Mouse (Mus musculus) midbrain, postnatal 0 days (tissue): ENCODE measurements around the gene Gpc6. TPM values are rescaled to one million over a fixed set of nuclear protein-coding genes. Genes with fewer than 3 reads are reported as not detected.

Experiments
- ATAC-seq: fragments of 200-750 bp; cut with Nextera tagmentation; 2 replicates; pipeline ENCODE4 v1.8.0; 2017; ENCODE audit warnings: moderate number of reproducible peaks, mild to moderate bottlenecking, moderate TSS enrichment, moderate library complexity; ENCODE audit not compliant: low FRiP score
- DNase-seq: peaks from one replicate; pipeline ENCODE4 v3.0.0-alpha.2; 2015; ENCODE audit warnings: low spot score
- H3K27ac ChIP-seq: fragments of 300-500 bp; sonication (generic); 2 replicates; pipeline ENCODE4 v1.5.1; 2014; ENCODE audit warnings: low read depth, mild to moderate bottlenecking, low read length, mixed read lengths
- H3K27me3 ChIP-seq: fragments of 300-500 bp; sonication (generic); 2 replicates; pipeline ENCODE4 v1.6.1; 2014; ENCODE audit warnings: low read length, control low read depth, mixed read lengths; ENCODE audit not compliant: insufficient read depth
- H3K36me3 ChIP-seq: fragments of 300-500 bp; sonication (generic); 2 replicates; pipeline ENCODE4 v1.6.1; 2014; ENCODE audit warnings: low read length, control low read depth, mixed read lengths; ENCODE audit not compliant: insufficient read depth
- H3K4me1 ChIP-seq: fragments of 300-500 bp; sonication (generic); 2 replicates; pipeline ENCODE4 v1.6.1; 2014; ENCODE audit warnings: mild to moderate bottlenecking, control low read depth, antibody characterized with exemption, low read length, mixed read lengths; ENCODE audit not compliant: insufficient read depth
- H3K4me2 ChIP-seq: fragments of 300-500 bp; sonication (generic); 2 replicates; pipeline ENCODE4 v1.6.1; 2014; ENCODE audit warnings: low read depth, mild to moderate bottlenecking, low read length, mixed read lengths; ENCODE audit not compliant: poor library complexity, severe bottlenecking
- H3K4me3 ChIP-seq: fragments of 300-500 bp; sonication (generic); 2 replicates; pipeline ENCODE4 v1.5.1; 2014; ENCODE audit warnings: low read depth, mild to moderate bottlenecking, low read length, moderate library complexity
- H3K9ac ChIP-seq: fragments of 300-500 bp; sonication (generic); replicated peaks from 2 replicates; pipeline ENCODE4 v1.6.1; 2014; ENCODE audit warnings: mild to moderate bottlenecking, low read length, moderate library complexity, mixed read lengths; ENCODE audit not compliant: poor library complexity, severe bottlenecking
- H3K9me3 ChIP-seq: fragments of 300-500 bp; sonication (generic); 2 replicates; pipeline ENCODE4 v1.6.1; 2016; ENCODE audit warnings: low read length, control low read depth
- CTCF ChIP-seq: IDR thresholded peaks from 2 replicates; pipeline ENCODE4 v1.5.1; 2016; ENCODE audit warnings: antibody characterized with exemption, mild to moderate bottlenecking
- WGBS: fragments of 180-500 bp; shearing (Covaris S2); extraction: QIAGEN DNeasy Blood & Tissue Kit; methylation state at CpG from one replicate; pipeline ENCODE4 v1.1.7; 2014; 5-methylcytosine and 5-hydroxymethylcytosine counted together
- polyA plus RNA-seq: library from polyadenylated mRNA; unstranded; fragments of >200 nt; fragmentation: Nextera tagmentation; extraction: Ambion mirVana; gene quantifications from 2 replicates; pipeline ENCODE4 v1.2.1, GENCODE M21; 2015
- total RNA-seq: library from RNA; depleted of rRNA; stranded (reverse); fragments of >200 nt; gene quantifications from 2 replicates; pipeline ENCODE4 v1.2.3, GENCODE M21; 2014

Gene Gpc6
- total and polyA plus RNA-seq, 2 experiments from 2014 or later, result 19.3 to 20.3 TPM

DNA sequence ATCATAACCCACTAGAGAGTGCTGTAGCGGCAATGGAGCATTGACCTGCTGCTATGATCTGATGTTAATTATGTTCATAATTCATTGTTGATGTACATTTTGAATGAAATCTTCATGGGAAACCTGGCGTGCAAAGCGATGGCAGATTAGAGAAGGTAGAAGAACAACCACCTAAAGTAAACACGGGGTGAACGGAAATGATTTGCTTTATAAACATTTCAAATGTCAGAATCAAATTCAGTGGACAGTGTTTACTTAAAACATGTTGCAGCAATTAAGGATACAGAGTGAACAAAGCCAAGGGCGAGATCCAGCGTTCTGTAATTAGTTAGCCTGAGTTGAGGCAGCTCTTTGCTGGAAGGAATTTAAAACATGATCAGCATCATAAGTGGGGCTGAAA, 426.2 kb downstream of the Gpc6 start:
- Histone ChIP-seq H3K27me3 (no peaks in the 10 kb centered on the region), H3K36me3 (no peaks in the 10 kb centered on the region), H3K4me2 (no peak overlapping the region), H3K9ac (no peak overlapping the region), H3K4me1 (no peaks in the 10 kb centered on the region), H3K27ac (no peak overlapping the region), H3K4me3 (no peak overlapping the region), H3K9me3 (no peaks in the 10 kb centered on the region)
- TF ChIP-seq CTCF, result no peak
- ATAC-seq (no peak), DNase-seq (no peak)
- 82% methylated on average over 7 of the region's 7 CpGs for WGBS

- ATAC-seq (peak; percentile 34; the same call in 1 of the 2 replicates), DNase-seq (no peak)
- no peak overlapping the region for H3K4me2 ChIP-seq
- no peaks in the 10 kb centered on the region for H3K9me3 ChIP-seq
- WGBS, result 45% methylated on average over 9 of the region's 9 CpGs
- H3K36me3 ChIP-seq, result no peaks in the 10 kb centered on the region
- H3K4me1 ChIP-seq, result no peaks in the 10 kb centered on the region
- no peak overlapping the region for H3K4me3 ChIP-seq
- H3K27ac ChIP-seq, result no peak overlapping the region
- TF ChIP-seq CTCF, result no peak
- H3K9ac ChIP-seq, result no peak overlapping the region
- H3K27me3 ChIP-seq, result no peaks in the 10 kb centered on the region
These were observed 436.2 kb downstream of the Gpc6 start for GRCm38 (mm10) chr14:117361155-117361964.

- no peak for ATAC-seq
- Histone ChIP-seq H3K4me1 (no peaks in the 10 kb centered on the region), H3K27ac (no peak overlapping the region), H3K27me3 (no peaks in the 10 kb centered on the region), H3K9me3 (no peaks in the 10 kb centered on the region), H3K4me3 (no peak overlapping the region), H3K9ac (no peak overlapping the region), H3K36me3 (no peaks in the 10 kb centered on the region), H3K4me2 (no peak overlapping the region)
- TF ChIP-seq CTCF, result no peak
- DNase-seq, result no peak
- WGBS, result 74% methylated on average over 2 of the region's 2 CpGs
These were observed 436.8 kb downstream of the Gpc6 start for GRCm38 (mm10) chr14:117361965-117362309.

DNA sequence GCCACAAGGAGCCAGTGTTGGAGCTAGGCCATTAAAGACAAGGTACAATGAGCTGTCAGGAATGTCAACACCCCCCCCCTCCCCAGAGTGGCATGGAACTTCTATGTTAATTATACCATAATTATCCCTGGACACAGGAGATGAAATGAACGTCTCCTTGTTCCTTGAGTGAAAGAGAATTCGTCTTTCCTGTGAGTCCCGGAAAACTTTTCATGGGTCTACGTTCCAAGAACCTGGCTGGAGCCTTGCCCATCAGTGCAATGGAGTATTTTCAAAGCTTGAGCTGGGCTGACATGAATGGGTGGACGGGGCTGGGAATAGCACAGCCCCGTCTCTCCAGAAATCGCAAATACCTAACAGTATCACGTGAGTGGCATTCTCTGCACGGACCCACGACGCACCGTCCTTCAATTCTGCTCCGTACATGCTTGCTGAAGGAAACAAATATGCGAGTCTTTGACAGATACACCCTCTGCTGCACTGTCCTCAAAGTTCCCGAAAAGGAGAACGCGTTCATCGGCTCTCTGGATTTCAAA, 444.3 kb downstream of the Gpc6 start:
- DNase-seq (no peak), ATAC-seq (no peak)
- no peak overlapping the region for H3K4me2 ChIP-seq
- no peaks in the 10 kb centered on the region for H3K36me3 ChIP-seq
- no peaks in the 10 kb centered on the region for H3K9me3 ChIP-seq
- H3K27ac ChIP-seq, result no peak overlapping the region
- H3K4me3 ChIP-seq, result no peak overlapping the region
- no peak for TF ChIP-seq CTCF
- H3K9ac ChIP-seq, result no peak overlapping the region
- H3K4me1 ChIP-seq, result no peaks in the 10 kb centered on the region
- H3K27me3 ChIP-seq, result no peaks in the 10 kb centered on the region
- WGBS, result 89% methylated on average over 18 of the region's 18 CpGs

GRCm38 (mm10) chr14:117376822-117377376, 451.8 kb downstream of the Gpc6 start:
- no peak for DNase-seq
- Histone ChIP-seq H3K9ac (no peak overlapping the region), H3K27me3 (no peaks in the 10 kb centered on the region), H3K4me3 (no peak overlapping the region), H3K4me2 (no peak overlapping the region), H3K4me1 (no peaks in the 10 kb centered on the region), H3K9me3 (no peaks in the 10 kb centered on the region), H3K36me3 (no peaks in the 10 kb centered on the region), H3K27ac (no peak overlapping the region)
- WGBS, result 42% methylated on average over 4 of the region's 4 CpGs
- TF ChIP-seq CTCF, result no peak
- no peak for ATAC-seq

- no peak overlapping the region for H3K4me2 ChIP-seq
- no peaks in the 10 kb centered on the region for H3K36me3 ChIP-seq
- TF ChIP-seq CTCF, result no peak
- ATAC-seq (no peak), DNase-seq (no peak)
- WGBS, result 78% methylated on average over 6 of the region's 6 CpGs
- H3K4me1 ChIP-seq, result peaks cover 3% of the 10 kb centered on the region; the same call in 1 of the 2 replicates
- no peak overlapping the region for H3K4me3 ChIP-seq
- no peak overlapping the region for H3K27ac ChIP-seq
- no peaks in the 10 kb centered on the region for H3K9me3 ChIP-seq
- no peaks in the 10 kb centered on the region for H3K27me3 ChIP-seq
- no peak overlapping the region for H3K9ac ChIP-seq
These were observed 454.9 kb downstream of the Gpc6 start for GRCm38 (mm10) chr14:117379979-117380378.
